Mouse (Mus musculus) liver, embryonic 12.5 days (tissue): ENCODE results near the gene Pibf1. TPM values are rescaled to one million over a fixed set of nuclear protein-coding genes. Genes with fewer than 3 reads are reported as not detected.

Experiments used
- ATAC-seq: fragments of 200-750 bp; cut with Nextera tagmentation; 2 replicates; pipeline ENCODE4 v1.8.0; 2017; ENCODE audit warnings: moderate number of reproducible peaks, mild to moderate bottlenecking, moderate library complexity
- H3K27ac ChIP-seq: fragments of 300-500 bp; sonication (generic); 2 replicates; pipeline ENCODE4 v1.5.1; 2016; ENCODE audit warnings: mild to moderate bottlenecking
- H3K27me3 ChIP-seq: fragments of 300-500 bp; sonication (generic); replicated peaks from 2 replicates; pipeline ENCODE4 v1.6.1; 2016; ENCODE audit warnings: mild to moderate bottlenecking, moderate library complexity
- H3K36me3 ChIP-seq: fragments of 300-500 bp; sonication (generic); 2 replicates; pipeline ENCODE4 v1.6.1; 2016; ENCODE audit warnings: mild to moderate bottlenecking, moderate library complexity
- H3K4me1 ChIP-seq: fragments of 300-500 bp; sonication (generic); 2 replicates; pipeline ENCODE4 v1.6.1; 2016
- H3K4me2 ChIP-seq: fragments of 300-500 bp; sonication (generic); 2 replicates; pipeline ENCODE4 v1.6.1; 2016; ENCODE audit warnings: mild to moderate bottlenecking, moderate library complexity
- H3K4me3 ChIP-seq: fragments of 300-500 bp; sonication (generic); 2 replicates; pipeline ENCODE4 v1.5.1; 2016; ENCODE audit warnings: mild to moderate bottlenecking, moderate library complexity
- H3K9ac ChIP-seq: fragments of 300-500 bp; sonication (generic); 2 replicates; pipeline ENCODE4 v1.6.1; 2016; ENCODE audit warnings: mild to moderate bottlenecking, moderate library complexity
- H3K9me3 ChIP-seq: fragments of 300-500 bp; sonication (generic); replicated peaks from 2 replicates; pipeline ENCODE4 v1.6.1; 2016; ENCODE audit warnings: mild to moderate bottlenecking, moderate library complexity
- WGBS: fragments of 180-500 bp; shearing (Covaris S2); methylation state at CpG from one replicate; pipeline ENCODE4 v1.1.7; 2016; ENCODE audit not compliant: insufficient replicate concordance; 5-methylcytosine and 5-hydroxymethylcytosine counted together
- polyA plus RNA-seq: library from polyadenylated mRNA; unstranded; fragments of >200 nt; fragmentation: Nextera tagmentation; extraction: Ambion mirVana; gene quantifications from 2 replicates; pipeline ENCODE4 v1.2.1, GENCODE M21; 2016

Pibf1 gene
- polyA plus RNA-seq, 1 experiment from 2014 or later, result 11.1 TPM

- Histone ChIP-seq H3K4me1 (peaks cover 25% of the 10 kb centered on the region), H3K9me3 (no peaks in the 10 kb centered on the region), H3K36me3 (no peaks in the 10 kb centered on the region), H3K4me2 (no peak overlapping the region), H3K4me3 (no peak overlapping the region), H3K27me3 (peaks cover 49% of the 10 kb centered on the region), H3K27ac (no peak overlapping the region), H3K9ac (no peak overlapping the region)
- no peak for ATAC-seq
- 49% methylated on average over 11 of the region's 11 CpGs for WGBS
Measured at GRCm38 (mm10) chr14:99301472-99301871, 202.2 kb downstream of the Pibf1 start.

Other genes with a start within 250 kb of the Pibf1 start
- gene Rpl36a-ps1, start 105.1 kb upstream of the Pibf1 start, polyA plus RNA-seq, result 1.8 and 3.4 TPM in 2 replicates
- 64.6 and 68.3 TPM in 2 replicates for gene Mzt1, start 53.3 kb upstream of the Pibf1 start, polyA plus RNA-seq
- 51.5 TPM in 2 replicates for gene Bora, start 53.2 kb upstream of the Pibf1 start, polyA plus RNA-seq
- gene Dis3, start 346 bp downstream of the Pibf1 start, polyA plus RNA-seq, result 32.9 and 33.3 TPM in 2 replicates
- gene Klf5, start 199.3 kb downstream of the Pibf1 start, polyA plus RNA-seq, result 1.1 and 1.2 TPM in 2 replicates